Mouse (Mus musculus) heart, embryonic 10.5 days (tissue): Measurements from ENCODE around the gene Pex5. TPM values are rescaled to one million over a fixed set of nuclear protein-coding genes. Genes with fewer than 3 reads are reported as not detected.

Source experiments
- DNase-seq: peaks from one replicate; pipeline ENCODE4 v3.0.0-alpha.2; 2017; ENCODE audit warnings: low spot score
- H3K27ac ChIP-seq: fragments of 300-500 bp; sonication (generic); 2 replicates; pipeline ENCODE4 v1.5.1; 2016; ENCODE audit warnings: mild to moderate bottlenecking
- H3K27me3 ChIP-seq: fragments of 300-500 bp; sonication (generic); 2 replicates; pipeline ENCODE4 v1.6.1; 2016; ENCODE audit warnings: mild to moderate bottlenecking; ENCODE audit not compliant: poor library complexity, insufficient read depth, severe bottlenecking
- H3K36me3 ChIP-seq: fragments of 300-500 bp; sonication (generic); 2 replicates; pipeline ENCODE4 v1.6.1; 2016; ENCODE audit warnings: mild to moderate bottlenecking, moderate library complexity
- H3K4me1 ChIP-seq: fragments of 300-500 bp; sonication (generic); 2 replicates; pipeline ENCODE4 v1.6.1; 2016; ENCODE audit warnings: mild to moderate bottlenecking
- H3K4me3 ChIP-seq: fragments of 300-500 bp; sonication (generic); 2 replicates; pipeline ENCODE4 v1.5.1; 2016; ENCODE audit warnings: mild to moderate bottlenecking, moderate library complexity
- H3K9me3 ChIP-seq: fragments of 300-500 bp; sonication (generic); 2 replicates; pipeline ENCODE4 v1.6.1; 2016; ENCODE audit warnings: mild to moderate bottlenecking, moderate library complexity
- WGBS: fragments of 180-500 bp; shearing (Covaris S2); methylation state at CpG from one replicate; pipeline ENCODE4 v1.1.7; 2016; 5-methylcytosine and 5-hydroxymethylcytosine counted together
- polyA plus RNA-seq: library from polyadenylated mRNA; unstranded; fragments of >200 nt; fragmentation: Nextera tagmentation; extraction: Ambion mirVana; gene quantifications from 2 replicates; pipeline ENCODE4 v1.2.1, GENCODE M21; 2016

The Pex5 gene
- polyA plus RNA-seq: 25.5 and 31.9 TPM in 2 replicates

DNA sequence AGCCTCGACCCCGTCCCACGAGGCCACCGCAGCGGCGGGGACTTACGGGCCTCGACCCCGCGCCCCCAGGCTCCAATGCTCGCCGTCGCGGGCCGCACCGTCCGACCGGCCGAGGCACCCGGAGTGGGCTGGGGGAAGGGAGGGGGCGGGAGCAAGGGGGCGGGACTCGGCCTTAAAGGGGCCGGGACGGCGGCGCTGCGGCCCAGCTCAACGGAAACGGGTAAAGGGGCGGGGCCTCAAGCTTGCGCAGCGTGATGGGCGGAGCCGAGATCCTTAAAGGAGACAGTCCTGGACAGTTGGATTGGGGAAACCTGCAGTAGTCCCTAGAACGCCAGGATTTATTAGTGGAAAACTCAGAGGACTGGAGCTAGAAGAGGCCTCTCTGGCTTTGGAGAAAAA lies at the start of gene Pex5:
Gene Pex5 (minus strand): TSS at position 141 of the 399 bp plus-strand sequence.
- peak within 1 kb of the TSS; percentile 90 for H3K27ac ChIP-seq
- peak within 1 kb of the TSS; percentile 84 for H3K4me3 ChIP-seq
- peaks cover 24% of the 10 kb centered on the region for H3K36me3 ChIP-seq
- peaks cover 17% of the 10 kb centered on the region for H3K4me1 ChIP-seq
- H3K9me3 ChIP-seq: no peaks in the 10 kb centered on the region
- under 1% methylated on average over 36 of the region's 36 CpGs for WGBS
- H3K27me3 ChIP-seq: no peaks in the 10 kb centered on the region
- peak; percentile 96 for DNase-seq

DNA sequence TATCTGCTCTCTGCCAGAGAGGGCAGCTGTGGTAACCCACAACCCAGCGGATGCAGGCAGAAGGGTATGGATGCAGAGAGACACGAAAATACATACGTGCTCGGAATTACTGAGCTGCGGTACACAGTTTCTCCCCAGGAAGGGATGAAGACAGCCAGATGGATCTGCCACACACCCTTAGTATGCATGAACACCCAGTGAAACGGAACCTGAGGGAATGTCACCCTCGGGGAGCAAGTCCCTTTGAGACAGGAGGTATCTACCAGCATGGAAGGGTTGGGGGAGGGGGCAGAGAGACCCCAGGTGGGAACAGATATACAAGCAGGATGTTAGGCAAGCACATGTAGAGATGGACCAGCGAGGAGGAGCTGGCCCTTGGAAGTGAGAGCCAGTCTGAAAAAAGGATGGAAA lies 49.0 kb upstream of the Pex5 start:
- H3K4me3 ChIP-seq: peak overlapping the region; percentile 65
- peaks cover 40% of the 10 kb centered on the region for H3K27me3 ChIP-seq
- no peak for DNase-seq
- H3K27ac ChIP-seq: no peak overlapping the region
- WGBS: 26% methylated on average over 8 of the region's 8 CpGs
- H3K4me1 ChIP-seq: peaks cover 18% of the 10 kb centered on the region
- no peaks in the 10 kb centered on the region for H3K36me3 ChIP-seq
- H3K9me3 ChIP-seq: no peaks in the 10 kb centered on the region

DNA sequence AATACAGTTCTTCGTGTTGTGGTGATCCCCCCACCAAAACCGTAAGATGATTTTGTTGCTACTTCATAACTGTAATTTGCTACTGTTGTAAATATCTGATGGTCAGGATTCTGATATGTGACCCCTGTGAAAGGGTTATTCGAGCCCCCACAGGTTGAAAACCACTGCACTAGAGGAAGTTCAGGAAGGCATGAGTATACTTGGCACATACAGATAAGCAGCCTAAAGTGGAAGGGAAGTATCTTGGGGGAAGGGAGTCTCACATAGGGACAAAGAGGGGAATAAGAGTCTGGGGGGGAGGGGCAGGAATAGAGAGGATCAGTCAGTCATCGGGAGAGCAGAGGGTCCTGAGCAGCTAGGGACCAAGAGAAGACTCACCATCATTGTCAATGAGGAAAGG lies 44.5 kb upstream of the Pex5 start:
- WGBS: 60% methylated on average over 4 of the region's 4 CpGs
- no peak for DNase-seq
- H3K4me3 ChIP-seq: no peak overlapping the region
- no peaks in the 10 kb centered on the region for H3K9me3 ChIP-seq
- peaks cover 13% of the 10 kb centered on the region for H3K4me1 ChIP-seq
- H3K27me3 ChIP-seq: peaks cover 35% of the 10 kb centered on the region
- H3K27ac ChIP-seq: no peak overlapping the region
- no peaks in the 10 kb centered on the region for H3K36me3 ChIP-seq

DNA sequence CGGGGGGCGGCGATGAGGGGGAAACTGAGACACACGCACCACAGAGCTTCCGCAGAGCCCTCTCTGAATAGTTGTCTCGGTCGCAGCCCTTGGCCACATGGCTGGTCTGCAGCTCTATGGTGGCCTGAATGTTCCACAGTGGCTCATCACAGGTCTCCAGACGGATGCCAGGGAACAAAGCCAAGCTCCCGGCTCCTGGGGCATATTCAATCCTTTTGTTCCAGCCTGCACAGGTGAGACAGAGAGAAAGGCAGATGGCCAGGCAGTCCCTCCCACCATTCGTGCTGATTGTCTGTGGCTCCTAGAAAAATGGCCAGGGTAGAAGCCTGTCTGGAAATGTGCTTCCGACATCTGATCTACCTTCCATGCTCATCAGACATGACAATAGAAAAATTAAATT lies 43.6 kb upstream of the Pex5 start:
- Histone ChIP-seq H3K27ac (no peak overlapping the region), H3K4me1 (peaks cover 6% of the 10 kb centered on the region; the same call in 1 of the 2 replicates), H3K9me3 (no peaks in the 10 kb centered on the region), H3K27me3 (peaks cover 26% of the 10 kb centered on the region), H3K36me3 (no peaks in the 10 kb centered on the region), H3K4me3 (no peak overlapping the region)
- 90% methylated on average over 11 of the region's 11 CpGs for WGBS
- no peak for DNase-seq

DNA sequence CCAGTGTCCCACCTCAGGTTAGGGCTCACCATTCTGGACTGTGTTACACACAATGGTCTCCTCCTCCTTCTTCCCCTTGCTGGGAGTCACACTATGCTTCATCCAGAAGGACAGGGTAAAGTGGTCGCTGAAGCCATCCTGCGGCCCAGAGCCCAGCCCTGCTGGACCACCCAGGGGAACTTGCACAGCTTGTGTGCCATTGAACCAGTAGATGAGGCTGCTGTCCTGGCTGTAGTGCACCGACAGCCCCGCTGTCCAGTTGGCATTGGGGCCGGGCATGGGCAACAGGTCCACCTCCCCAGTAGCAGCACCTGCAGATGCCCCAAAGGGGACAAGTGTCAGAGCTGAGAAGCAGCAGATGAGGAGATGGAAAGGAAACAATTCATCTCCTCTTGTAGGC lies 43.0 kb upstream of the Pex5 start:
- peaks cover 21% of the 10 kb centered on the region for H3K27me3 ChIP-seq
- H3K27ac ChIP-seq: no peak overlapping the region
- H3K4me3 ChIP-seq: no peak overlapping the region
- peaks cover 6% of the 10 kb centered on the region; the same call in 1 of the 2 replicates for H3K4me1 ChIP-seq
- no peaks in the 10 kb centered on the region for H3K36me3 ChIP-seq
- H3K9me3 ChIP-seq: no peaks in the 10 kb centered on the region
- DNase-seq: no peak
- 89% methylated on average over 5 of the region's 5 CpGs for WGBS

DNA sequence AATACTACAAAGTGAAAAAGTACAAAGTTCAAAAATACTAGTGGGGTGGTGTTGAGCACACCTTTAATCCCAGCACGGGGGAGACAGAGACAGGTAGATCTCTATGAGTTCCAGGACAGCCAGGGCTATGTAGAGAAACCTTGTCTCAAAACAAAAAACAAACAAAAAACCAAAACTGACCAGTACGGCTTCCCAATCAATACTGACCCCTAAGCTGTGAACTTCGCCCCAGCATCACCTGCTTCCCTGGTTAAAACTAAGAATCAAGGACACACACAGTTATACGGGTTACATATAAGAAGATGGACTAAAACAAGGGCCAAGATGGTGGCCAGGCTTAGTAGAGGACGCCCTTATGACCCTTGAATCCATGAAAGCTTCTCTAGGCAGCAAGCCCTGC lies 41.4 kb upstream of the Pex5 start:
- WGBS: 86% methylated on average over 5 of the region's 5 CpGs
- Histone ChIP-seq H3K27ac (no peak overlapping the region), H3K36me3 (no peaks in the 10 kb centered on the region), H3K4me3 (no peak overlapping the region), H3K9me3 (no peaks in the 10 kb centered on the region), H3K27me3 (peaks cover 16% of the 10 kb centered on the region; the same call in 1 of the 2 replicates), H3K4me1 (peaks cover 6% of the 10 kb centered on the region; the same call in 1 of the 2 replicates)
- no peak for DNase-seq

DNA sequence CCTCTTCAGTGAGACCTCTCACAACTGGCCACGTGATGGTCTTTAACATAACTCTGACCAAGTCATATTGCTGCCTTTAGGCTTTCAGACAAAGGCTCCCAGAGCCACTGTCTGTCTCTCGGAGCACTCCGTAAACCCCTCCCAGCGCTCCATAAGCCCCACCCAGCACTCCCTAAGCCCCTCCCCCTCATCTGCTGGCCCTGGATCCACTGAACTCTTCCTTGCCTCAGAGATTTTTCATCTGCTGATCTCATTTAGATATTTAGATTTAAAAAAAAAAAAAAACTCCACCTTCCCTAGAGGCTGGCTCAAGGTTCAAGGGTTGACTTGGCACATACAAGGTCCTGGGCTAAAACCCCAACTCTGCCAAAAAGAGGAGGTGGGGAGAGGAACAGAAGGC lies 38.9 kb upstream of the Pex5 start:
- H3K27ac ChIP-seq: no peak overlapping the region
- WGBS: 41% methylated on average over 4 of the region's 4 CpGs

DNA sequence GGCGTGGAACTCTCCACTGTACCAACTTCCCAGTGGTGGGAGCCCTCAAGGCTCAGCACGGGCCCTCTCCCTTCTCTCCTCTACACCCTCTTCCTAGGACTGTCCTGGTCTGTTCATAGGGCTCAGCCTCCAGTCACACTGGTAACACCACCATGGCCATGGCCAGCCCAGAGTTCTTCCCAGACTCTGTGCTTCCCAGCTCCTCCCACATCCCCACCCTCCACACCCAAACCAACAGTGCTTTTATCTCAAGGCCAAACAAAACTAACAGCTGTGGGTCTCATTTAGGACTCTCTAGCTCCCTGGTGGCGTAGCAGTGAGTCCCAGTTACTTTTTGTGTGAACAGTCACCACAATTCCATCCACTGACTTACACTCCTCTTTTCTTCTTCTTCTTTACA lies 37.1 kb upstream of the Pex5 start:
- Histone ChIP-seq H3K4me1 (no peaks in the 10 kb centered on the region), H3K4me3 (no peak overlapping the region), H3K27ac (no peak overlapping the region), H3K36me3 (no peaks in the 10 kb centered on the region), H3K9me3 (no peaks in the 10 kb centered on the region), H3K27me3 (peaks cover 31% of the 10 kb centered on the region)
- WGBS: 50% methylated on average over 3 of the region's 3 CpGs
- DNase-seq: no peak

More for the DNA sequence above, 38.9 kb upstream of the Pex5 start:
- Histone ChIP-seq H3K36me3 (no peaks in the 10 kb centered on the region), H3K4me3 (no peak overlapping the region), H3K4me1 (no peaks in the 10 kb centered on the region), H3K27me3 (peaks cover 34% of the 10 kb centered on the region), H3K9me3 (no peaks in the 10 kb centered on the region)
- DNase-seq: no peak

DNA sequence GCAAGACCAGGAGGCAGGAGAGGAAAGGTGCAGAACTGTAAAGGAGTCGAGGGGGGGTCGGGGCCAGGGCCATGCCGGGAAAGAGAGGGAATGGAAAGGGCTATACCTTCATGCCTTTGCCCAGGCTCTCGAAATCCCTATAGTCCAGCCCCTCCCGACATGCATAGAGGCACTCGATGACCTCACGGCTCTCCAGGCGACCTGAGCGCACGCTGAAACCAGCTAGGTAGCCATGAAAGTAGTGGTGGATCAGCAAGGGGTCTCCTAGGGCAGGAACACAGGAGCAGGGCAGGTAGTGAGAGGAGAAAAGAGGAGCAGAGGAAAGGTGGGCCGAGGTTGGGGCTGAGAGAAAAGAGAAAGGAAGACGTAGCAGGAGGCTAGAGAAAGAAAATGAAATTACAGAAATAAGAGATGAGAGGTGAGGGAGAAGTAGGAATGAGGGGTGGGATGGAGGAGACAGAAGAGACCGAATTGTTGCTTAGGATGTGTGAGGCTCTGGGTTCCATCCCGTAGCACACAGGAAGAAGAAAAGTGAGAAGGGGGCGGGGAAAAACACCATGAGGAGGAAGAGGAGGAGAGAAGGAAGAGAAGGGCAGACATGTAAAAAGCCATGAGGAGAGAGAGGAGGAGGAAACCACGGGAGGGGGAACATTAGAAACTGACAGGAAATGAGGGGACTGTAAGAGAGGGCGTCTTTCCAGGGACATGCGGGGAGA lies 35.0 kb upstream of the Pex5 start:
- H3K27ac ChIP-seq: no peak overlapping the region
- 76% methylated on average over 18 of the region's 18 CpGs for WGBS
- H3K9me3 ChIP-seq: no peaks in the 10 kb centered on the region
- no peaks in the 10 kb centered on the region for H3K36me3 ChIP-seq
- H3K27me3 ChIP-seq: peaks cover 31% of the 10 kb centered on the region
- H3K4me1 ChIP-seq: no peaks in the 10 kb centered on the region
- H3K4me3 ChIP-seq: no peak overlapping the region
- DNase-seq: no peak

DNA sequence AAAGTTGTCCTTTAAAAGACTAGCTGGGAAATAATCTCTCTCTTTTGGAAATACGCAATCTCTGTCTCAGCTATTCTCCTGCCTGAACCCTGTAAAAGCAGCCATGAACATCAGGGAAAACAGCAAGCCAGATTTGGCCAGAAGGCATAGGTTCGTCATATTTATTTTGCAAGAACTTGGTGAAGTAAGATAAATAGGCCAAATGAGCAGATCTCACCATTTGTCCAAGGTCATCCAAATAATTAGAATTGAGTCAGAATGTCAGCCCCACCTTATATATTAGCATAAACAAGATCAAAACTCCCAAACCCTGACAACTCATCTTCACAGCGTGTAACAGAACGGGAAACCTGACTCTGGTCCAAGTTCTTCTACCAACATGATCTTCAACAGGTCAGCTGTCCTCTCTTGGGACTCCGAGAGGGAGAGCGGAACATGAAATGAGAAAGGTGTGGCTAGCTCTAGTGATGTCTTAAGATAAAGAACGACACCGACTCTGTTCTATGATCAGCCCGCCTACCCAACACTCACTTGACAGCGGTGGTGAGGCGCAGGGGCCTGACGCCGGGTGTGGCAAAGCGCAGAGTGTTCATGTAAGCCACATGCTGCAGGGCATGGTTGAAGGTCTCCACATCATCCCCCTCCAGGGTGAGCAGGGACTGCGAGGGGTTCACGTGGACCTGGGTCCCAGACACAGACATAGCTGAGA lies 34.2 kb upstream of the Pex5 start:
- 88% methylated on average over 16 of the region's 16 CpGs for WGBS
- Histone ChIP-seq H3K36me3 (no peaks in the 10 kb centered on the region), H3K9me3 (no peaks in the 10 kb centered on the region), H3K27ac (no peak overlapping the region), H3K4me1 (no peaks in the 10 kb centered on the region), H3K27me3 (peaks cover 31% of the 10 kb centered on the region), H3K4me3 (no peak overlapping the region)
- no peak for DNase-seq

DNA sequence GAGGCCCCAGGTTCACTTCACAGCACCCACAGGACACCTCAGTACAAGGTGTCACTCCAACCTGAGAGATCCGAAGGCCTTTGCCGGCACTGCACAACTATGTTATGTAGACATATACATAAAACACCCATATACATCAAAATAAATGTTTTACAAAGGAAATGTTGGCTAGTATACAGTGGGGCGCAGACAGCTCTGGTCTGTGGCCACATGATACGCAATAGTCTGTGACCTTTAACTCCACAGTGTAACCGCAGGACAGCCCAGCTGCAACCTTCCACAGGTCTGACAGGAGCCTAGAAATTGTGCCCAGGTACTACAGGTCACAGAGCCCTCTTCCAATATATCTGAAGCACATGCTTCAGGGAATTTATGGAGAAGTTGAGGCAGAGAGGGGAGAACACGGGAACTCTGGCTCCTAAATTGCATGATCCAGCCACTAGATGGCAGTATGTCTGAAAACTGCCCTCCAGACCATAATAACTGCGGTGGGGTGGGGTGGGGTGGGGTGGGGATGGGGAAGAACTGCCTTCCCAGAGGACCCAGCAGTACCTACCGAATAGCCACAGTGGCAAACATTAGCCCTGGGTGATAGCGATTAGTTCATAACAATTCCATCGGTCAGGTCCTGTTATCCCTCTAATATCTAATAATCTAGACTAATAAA lies 33.5 kb upstream of the Pex5 start:
- no peaks in the 10 kb centered on the region for H3K4me1 ChIP-seq
- 67% methylated on average over 10 of the region's 10 CpGs for WGBS
- DNase-seq: no peak

DNA sequence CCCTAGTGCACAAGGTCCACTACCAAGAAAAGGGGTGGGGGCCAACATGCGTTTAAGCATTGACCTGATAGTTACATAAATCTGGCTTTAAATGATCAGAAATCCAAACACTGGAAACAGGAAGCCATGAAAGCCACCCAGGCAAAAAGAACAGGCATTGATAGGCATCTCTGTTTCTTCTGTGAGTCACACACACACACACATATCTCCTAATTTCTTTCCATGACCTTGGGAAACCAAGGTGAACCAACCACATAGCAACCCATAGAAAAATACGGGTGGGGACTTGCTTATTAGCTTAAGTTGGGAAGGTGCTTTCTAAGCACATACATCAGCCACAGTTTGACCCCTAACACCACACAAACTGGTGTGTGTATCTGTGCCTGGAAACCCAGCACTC lies 32.5 kb upstream of the Pex5 start:
- 86% methylated on average over 2 of the region's 2 CpGs for WGBS
- Histone ChIP-seq H3K4me1 (no peaks in the 10 kb centered on the region), H3K36me3 (no peaks in the 10 kb centered on the region), H3K9me3 (no peaks in the 10 kb centered on the region), H3K27me3 (peaks cover 25% of the 10 kb centered on the region), H3K27ac (no peak overlapping the region), H3K4me3 (no peak overlapping the region)
- DNase-seq: no peak

More for the DNA sequence above, 33.5 kb upstream of the Pex5 start:
- Histone ChIP-seq H3K27ac (no peak overlapping the region), H3K36me3 (no peaks in the 10 kb centered on the region), H3K4me3 (no peak overlapping the region), H3K9me3 (no peaks in the 10 kb centered on the region), H3K27me3 (peaks cover 31% of the 10 kb centered on the region)

DNA sequence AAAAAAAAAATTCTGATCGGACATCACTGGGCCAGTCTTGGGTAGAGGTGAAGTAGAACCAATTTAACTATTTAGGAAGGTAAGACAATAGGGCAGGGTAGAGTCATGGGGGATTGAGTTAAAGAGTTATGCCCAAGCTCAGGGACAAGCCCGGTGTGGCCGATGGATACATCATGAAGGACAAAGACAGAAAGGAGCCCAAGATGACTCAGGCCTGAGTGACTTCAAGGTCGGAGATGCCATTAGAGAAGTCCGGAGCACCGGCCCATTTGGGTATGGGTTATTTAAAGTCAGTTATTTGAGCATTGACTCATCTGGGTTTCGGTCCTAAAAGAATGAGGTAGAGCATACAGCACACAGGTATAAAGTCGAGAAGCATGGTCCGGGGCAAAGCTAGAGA lies 31.6 kb upstream of the Pex5 start:
- no peaks in the 10 kb centered on the region for H3K4me1 ChIP-seq
- no peak overlapping the region for H3K4me3 ChIP-seq
- H3K9me3 ChIP-seq: no peaks in the 10 kb centered on the region
- peaks cover 20% of the 10 kb centered on the region for H3K27me3 ChIP-seq
- H3K27ac ChIP-seq: no peak overlapping the region
- no peaks in the 10 kb centered on the region for H3K36me3 ChIP-seq
- DNase-seq: no peak
- WGBS: 90% methylated on average over 9 of the region's 9 CpGs
